Mouse (Mus musculus) left cerebral cortex, postnatal 25 days (tissue): ENCODE measurements around the gene Smarca2. TPM values are rescaled to one million over a fixed set of nuclear protein-coding genes. Genes with fewer than 3 reads are reported as not detected.

ENCODE experiments used
- DNase-seq, 2 experiments: peaks; one replicate each; pipeline ENCODE4 v3.0.0; 2022; ENCODE audit warnings: low spot score in 2 of 2, mixed read lengths in 1 of 2
- intact Hi-C: fragments of 180-260 bp; cut with DNase I; formaldehyde crosslinking; loops from one replicate; pipeline ENCODE4 v1.15.1; 2025
- total RNA-seq, 2 experiments: library from RNA; stranded (reverse); gene quantifications; 2 replicates each; pipeline ENCODE4 v1.2.3; 2021

Smarca2 gene
- total RNA-seq, 2 experiments from 2014 or later, result 254 to 271 TPM

DNA sequence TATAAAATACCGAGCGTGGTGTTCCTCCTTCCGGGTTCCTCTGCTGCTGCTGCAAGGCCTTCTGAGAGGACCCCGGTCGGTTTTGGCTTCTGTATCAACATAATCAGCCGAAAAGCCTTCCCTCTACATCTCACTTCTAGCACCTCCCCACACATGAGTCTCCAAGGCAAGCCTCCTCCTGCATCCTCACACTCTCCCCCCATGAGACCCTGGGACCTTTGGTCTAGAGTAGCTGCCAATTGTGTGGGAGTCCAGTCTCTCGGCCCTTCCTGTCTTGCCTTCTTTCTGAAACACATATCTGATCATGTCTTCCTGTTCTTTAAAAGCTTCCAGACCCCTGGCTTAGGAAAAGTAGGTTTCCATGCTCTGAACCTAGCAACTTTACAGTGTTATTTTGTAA is 153.8 kb downstream of the Smarca2 start:
- intact Hi-C loops, result no loop called here
- DNase-seq, result no peak

GRCm38 (mm10) chr19:26759295-26759694 is 154.4 kb downstream of the Smarca2 start:
- intact Hi-C loops, result no loop called here
- no peak for DNase-seq

GRCm38 (mm10) chr19:26761257-26761656 is 156.4 kb downstream of the Smarca2 start:
- intact Hi-C loops, result no loop called here
- no peak for DNase-seq

- no peak for DNase-seq
- intact Hi-C loops, result no loop called here
Observed at GRCm38 (mm10) chr19:26765483-26765882, 160.6 kb downstream of the Smarca2 start.

DNA sequence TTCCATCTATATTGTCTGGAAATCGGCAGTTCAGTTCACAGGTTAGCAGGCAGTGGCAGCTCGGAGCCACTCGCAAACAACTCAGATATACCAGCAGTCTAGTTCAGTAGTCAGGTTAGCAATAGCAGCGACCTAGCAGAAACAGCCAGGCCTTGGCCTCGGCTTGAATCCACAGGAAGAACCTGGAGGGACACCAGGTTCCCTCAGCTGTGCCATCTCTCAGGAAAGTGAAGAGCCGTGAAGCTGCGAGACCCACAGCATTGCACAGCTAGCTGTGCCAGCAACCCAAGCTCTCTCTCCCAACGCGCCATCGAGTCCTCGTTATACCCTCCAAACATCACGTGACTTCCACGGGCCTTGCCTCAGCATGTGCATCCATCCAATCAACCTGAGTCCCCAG is 162.6 kb downstream of the Smarca2 start:
- intact Hi-C loops, result no loop called here
- no peak for DNase-seq

GRCm38 (mm10) chr19:26767941-26768340 is 163.1 kb downstream of the Smarca2 start:
- no peak for DNase-seq
- intact Hi-C loops, result no loop called here

GRCm38 (mm10) chr19:26768846-26769245 is 164.0 kb downstream of the Smarca2 start:
- intact Hi-C loops, result no loop called here
- DNase-seq, result no peak

GRCm38 (mm10) chr19:26769609-26770500 is 165.0 kb downstream of the Smarca2 start:
- intact Hi-C loops, result no loop called here

DNA sequence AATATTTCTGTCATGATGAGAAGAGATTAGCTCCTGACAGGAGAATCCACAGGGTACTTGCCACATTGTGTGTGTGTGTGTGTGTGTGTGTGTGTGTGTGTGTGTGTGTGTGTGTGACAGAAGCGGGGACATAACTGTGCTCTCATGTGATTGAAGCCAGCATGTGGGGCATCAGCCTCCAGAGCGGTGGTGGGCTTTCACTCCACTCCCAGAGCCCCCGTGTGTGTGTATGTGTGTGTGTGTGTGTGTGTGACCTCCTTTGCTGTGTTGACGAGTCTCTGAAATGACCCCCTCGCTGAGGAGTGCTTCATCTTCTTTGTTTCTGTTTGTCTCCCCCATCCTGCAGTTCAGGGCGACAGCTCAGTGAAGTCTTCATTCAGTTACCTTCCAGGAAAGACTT is 165.7 kb downstream of the Smarca2 start:
- no peak for DNase-seq
- intact Hi-C loops, result no loop called here

More at GRCm38 (mm10) chr19:26769609-26770500, 165.0 kb downstream of the Smarca2 start:
- DNase-seq, result peak in 1 of 2 experiments; percentile 41

DNA sequence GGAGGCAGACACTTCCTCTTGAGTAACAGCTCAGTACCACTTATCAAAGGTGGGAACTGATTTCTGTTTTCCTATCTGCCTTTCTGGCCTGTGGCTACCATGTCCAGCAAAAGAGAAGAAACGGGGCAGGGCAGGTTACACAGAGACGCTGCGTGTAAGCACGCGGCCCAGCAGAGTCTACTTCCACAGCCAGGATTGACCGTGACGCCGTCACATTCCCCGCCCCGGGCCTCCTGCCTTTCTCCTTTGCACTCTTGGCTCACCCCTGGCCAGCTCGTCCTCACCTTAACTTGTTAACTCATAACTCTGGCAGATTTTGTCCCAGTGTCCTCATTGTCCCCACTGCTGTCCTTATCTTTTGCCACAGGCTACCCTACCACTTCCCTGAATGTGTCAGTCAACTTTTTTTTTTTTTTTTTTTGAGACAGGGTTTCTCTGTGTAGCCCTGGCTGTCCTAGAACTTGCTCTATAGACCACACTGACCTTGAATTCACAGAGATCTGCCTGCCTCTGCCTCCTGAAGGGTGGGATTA is 167.3 kb downstream of the Smarca2 start:
- DNase-seq, result no peak

GRCm38 (mm10) chr19:26776066-26777025 is 171.5 kb downstream of the Smarca2 start:
- no peak for DNase-seq
- intact Hi-C loops, result no loop called here

More for the DNA sequence above, 167.3 kb downstream of the Smarca2 start:
- intact Hi-C loops, result no loop called here

DNA sequence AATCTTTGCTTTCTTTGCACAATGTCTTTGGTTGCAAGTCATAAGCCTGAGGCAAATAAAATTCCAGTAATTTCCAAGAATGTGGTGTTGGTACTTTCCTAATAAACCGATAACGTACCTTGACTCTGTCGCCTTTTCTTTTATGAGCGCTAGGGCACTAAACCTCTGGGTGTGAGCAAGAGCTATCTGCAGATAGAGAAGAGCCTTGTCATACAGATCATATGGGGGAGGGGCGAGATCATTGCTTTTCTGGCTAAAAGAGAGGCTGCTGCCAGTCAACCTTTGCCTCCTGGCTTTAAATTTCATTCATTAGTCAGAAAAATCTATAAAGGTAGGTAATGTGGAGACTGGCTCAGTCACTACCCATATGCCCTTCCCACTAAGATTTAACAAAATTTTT is 173.3 kb downstream of the Smarca2 start:
- no peak for DNase-seq
- intact Hi-C loops, result no loop called here

DNA sequence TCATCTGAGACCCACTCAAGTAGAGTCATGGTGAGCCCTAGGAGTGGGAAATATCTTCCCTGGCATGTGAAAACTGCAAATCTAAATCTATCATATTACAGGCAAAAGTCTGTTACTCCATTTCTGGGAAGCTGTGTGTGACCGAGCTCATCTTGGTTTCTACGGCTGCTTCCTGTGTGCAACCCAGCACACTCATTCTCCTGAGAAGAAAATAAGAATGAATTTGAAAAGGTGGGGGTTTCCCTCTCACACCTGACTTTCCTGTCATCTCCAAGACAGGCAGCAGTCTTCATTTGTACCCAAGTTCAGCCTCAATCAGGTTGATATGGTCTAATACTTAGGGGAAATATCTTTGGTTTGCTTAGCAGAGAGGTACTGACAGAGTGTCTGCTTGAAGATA is 176.4 kb downstream of the Smarca2 start:
- no peak for DNase-seq
- intact Hi-C loops, result no loop called here

DNA sequence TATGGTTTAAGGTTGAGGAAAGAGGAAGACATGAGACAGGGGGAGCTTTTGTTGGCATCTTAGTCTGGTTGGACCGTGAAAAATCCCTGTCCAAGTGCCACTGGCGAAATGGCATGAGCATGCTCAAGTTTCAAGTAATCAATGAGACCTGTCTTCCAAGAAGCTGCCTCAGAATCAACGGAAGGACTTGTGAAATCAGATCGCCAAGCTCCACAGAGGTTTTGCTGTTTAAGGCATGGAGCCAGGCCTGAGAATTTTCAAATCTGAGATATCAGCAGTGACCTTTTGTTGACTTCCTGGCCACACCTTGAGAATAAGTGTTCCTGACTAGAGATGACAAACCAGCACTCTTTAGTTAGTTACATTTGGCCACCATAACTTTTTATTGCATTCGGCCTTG is 183.6 kb downstream of the Smarca2 start:
- no peak for DNase-seq
- intact Hi-C loops, result no loop called here

DNA sequence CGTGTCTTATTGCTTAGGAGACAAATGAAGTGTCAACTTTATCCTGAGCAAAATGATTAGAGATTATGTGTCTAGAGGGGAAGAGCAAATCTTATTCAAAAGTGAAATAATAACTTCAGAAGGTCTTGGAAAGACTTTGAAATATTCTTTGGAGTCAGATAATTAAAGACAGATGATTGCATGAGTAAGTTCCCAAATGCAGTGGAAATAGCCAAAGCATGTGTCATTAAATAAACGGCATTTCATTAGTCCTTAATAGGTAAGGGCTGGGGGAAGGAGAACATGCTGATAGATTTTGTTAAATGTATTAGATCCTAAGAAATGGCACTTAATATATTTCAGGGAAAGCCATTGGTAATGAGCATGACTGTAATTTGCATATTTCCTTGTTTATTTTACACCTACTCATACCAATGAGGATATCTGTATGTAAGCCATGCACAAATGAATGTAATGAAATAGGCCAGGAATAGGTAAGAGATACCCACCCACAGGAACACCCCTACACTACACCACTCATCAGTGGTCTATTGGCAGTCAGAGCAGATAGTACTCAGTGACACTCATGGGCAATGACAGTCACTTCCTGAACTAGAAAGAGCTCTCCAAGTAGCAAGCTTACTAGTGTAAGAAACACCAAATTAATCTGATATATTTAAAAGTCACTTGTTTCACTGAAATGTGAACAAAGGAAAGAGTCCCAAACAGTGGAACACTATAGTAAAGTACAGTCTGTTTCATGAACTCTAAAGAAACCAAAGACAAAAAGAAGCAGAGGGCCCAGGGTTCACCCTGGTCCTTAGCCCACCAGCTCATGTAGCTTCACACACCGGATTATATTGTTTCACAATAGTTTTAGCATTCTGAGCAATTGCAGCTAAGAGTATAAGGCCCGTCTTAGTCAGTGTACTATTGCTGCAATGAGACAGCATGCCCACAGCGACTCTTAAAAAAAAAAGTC is 185.8 kb downstream of the Smarca2 start:
- intact Hi-C loops, result no loop called here
- DNase-seq, result no peak

GRCm38 (mm10) chr19:26794315-26794714 is 189.5 kb downstream of the Smarca2 start:
- peak in 1 of 2 experiments; percentile 7 for DNase-seq
- intact Hi-C loops, result no loop called here

DNA sequence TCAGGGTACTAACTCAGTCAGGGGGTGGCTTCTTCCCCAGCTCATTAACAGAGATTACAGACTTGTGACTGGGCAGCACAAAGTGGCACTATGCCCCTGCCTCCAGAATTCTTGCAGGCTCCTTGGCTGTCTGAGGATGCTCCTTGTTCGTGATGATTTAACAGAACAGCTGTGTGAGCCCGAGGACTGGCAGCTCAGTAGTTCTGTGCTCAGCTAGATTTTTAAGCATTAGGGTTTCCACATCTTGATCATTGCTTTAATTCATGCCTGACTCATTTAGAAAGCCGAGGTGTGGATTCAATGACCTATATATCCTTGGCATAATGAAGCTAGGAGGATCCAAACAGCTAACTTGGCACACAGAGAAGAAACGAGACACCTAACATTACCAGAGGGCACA is 191.2 kb downstream of the Smarca2 start:
- peak in 1 of 2 experiments; percentile 49 for DNase-seq
- intact Hi-C loops, result no loop called here

- intact Hi-C loops, result no loop called here
- no peak for DNase-seq
Observed at GRCm38 (mm10) chr19:26804401-26804800, 199.6 kb downstream of the Smarca2 start.

GRCm38 (mm10) chr19:26814629-26815028 is 209.8 kb downstream of the Smarca2 start:
- intact Hi-C loops, result no loop called here
- no peak for DNase-seq
